Mouse (Mus musculus): Measurements from ENCODE around the gene Znhit2.
"Not testable (repeated sequence)": the region's sequence is repeated elsewhere in the genome, so short reads cannot be mapped to it uniquely, and the experiment has no call there.

Znhit2 gene

GRCm38 (mm10) chr19:6061021-6061533, at the start of gene Znhit2:
Znhit2 (plus strand) TSS chr19:6061192.
- DNase-seq, result peak; percentile 96

GRCm38 (mm10) chr19:6013691-6014090, 47.3 kb upstream of the Znhit2 start:
- DNase-seq, result no peak

- DNase-seq, result peak; percentile 63
Measured at GRCm38 (mm10) chr19:6014991-6015510, 45.9 kb upstream of the Znhit2 start.

GRCm38 (mm10) chr19:6015511-6016315, 45.3 kb upstream of the Znhit2 start, which contains the start of gene Capn1:
Capn1 (minus strand) TSS chr19:6015897.
- DNase-seq, result peak; percentile 85

- DNase-seq, result no peak
Measured at GRCm38 (mm10) chr19:6016532-6016931, 44.5 kb upstream of the Znhit2 start.

GRCm38 (mm10) chr19:6018142-6019089, 42.6 kb upstream of the Znhit2 start:
- peak; percentile 94 for DNase-seq

GRCm38 (mm10) chr19:6020276-6020675, 40.7 kb upstream of the Znhit2 start:
- no peak for DNase-seq

- no peak for DNase-seq
Measured at GRCm38 (mm10) chr19:6023059-6023458, 37.9 kb upstream of the Znhit2 start.

GRCm38 (mm10) chr19:6023930-6024329, 37.1 kb upstream of the Znhit2 start:
- no peak for DNase-seq

GRCm38 (mm10) chr19:6028991-6029390, 32.0 kb upstream of the Znhit2 start:
- no peak for DNase-seq

GRCm38 (mm10) chr19:6029426-6029825, 31.6 kb upstream of the Znhit2 start:
- DNase-seq, result no peak

GRCm38 (mm10) chr19:6030520-6031280, 30.3 kb upstream of the Znhit2 start:
- DNase-seq, result no peak

- no peak for DNase-seq
Measured at GRCm38 (mm10) chr19:6035966-6036585, 24.9 kb upstream of the Znhit2 start.

GRCm38 (mm10) chr19:6037695-6038094, 23.3 kb upstream of the Znhit2 start:
- DNase-seq, result no peak

- DNase-seq, result no peak
Measured at GRCm38 (mm10) chr19:6038326-6038725, 22.7 kb upstream of the Znhit2 start.

GRCm38 (mm10) chr19:6040002-6040401, 21.0 kb upstream of the Znhit2 start:
- no peak for DNase-seq

- DNase-seq, result no peak
Measured at GRCm38 (mm10) chr19:6042293-6042692, 18.7 kb upstream of the Znhit2 start.

- DNase-seq, result not testable (repeated sequence)
Measured at GRCm38 (mm10) chr19:6044102-6044501, 16.9 kb upstream of the Znhit2 start.

GRCm38 (mm10) chr19:6045366-6046293, 15.4 kb upstream of the Znhit2 start:
- DNase-seq, result no peak

GRCm38 (mm10) chr19:6046294-6047153, 14.5 kb upstream of the Znhit2 start, which contains the start of gene Syvn1:
Syvn1 (plus strand) TSS chr19:6046576.
- DNase-seq, result peak; percentile 93

Data from kidney, postnatal 10 days (tissue).